Mouse (Mus musculus): ENCODE measurements around the gene Ampd2.

DNA sequence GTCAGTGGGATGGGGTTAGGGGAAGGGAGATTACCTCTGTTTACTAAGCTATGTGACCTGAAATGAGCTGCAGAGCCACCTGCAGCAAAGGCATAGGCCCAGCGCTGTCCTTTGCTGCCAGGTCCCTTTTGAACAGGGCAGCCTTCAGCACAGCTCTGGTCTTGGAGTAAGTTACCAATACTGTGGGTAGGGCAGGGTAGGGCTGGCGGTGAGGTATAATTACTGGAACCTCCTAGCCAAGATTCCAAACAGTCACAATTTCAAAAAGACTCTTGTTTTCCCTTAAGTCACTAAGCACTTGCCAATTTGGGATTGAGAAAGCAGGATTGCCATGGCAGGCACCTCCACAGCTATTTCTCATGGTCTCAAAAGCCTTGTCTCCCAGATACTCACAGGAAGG, 4.1 kb upstream of the Ampd2 start:
- TF ChIP-seq ELF1 (IDR thresholded peaks at IDR 0.05; ENCODE audit: low read depth, low read length) (no peak), POLR2A (IDR thresholded peaks at IDR 0.05; ENCODE audit: low read depth, low read length) (no peak), CTCF (conservative IDR thresholded peaks at IDR 0.05 in 1 of 2, IDR thresholded peaks at IDR 0.05 in 1 of 2; ENCODE audit: low read depth in 2 of 2, low read length in 2 of 2) (no peak), BHLHE40 (IDR thresholded peaks at IDR 0.05; ENCODE audit: low read depth, low read length) (no peak), TBP (conservative IDR thresholded peaks at IDR 0.05; ENCODE audit: low read depth, low read length) (no peak), EP300 (IDR thresholded peaks at IDR 0.05; ENCODE audit: low read length) (no peak)

All from CH12.LX (cell line).